Mouse (Mus musculus) hindbrain, postnatal 0 days (tissue): Measurements from ENCODE around the gene Tnfaip8l2. TPM values are rescaled to one million over a fixed set of nuclear protein-coding genes. Genes with fewer than 3 reads are reported as not detected.

ENCODE experiments used
- ATAC-seq: fragments of 200-750 bp; cut with Nextera tagmentation; 2 replicates; pipeline ENCODE4 v1.8.0; 2017; ENCODE audit warnings: mild to moderate bottlenecking, moderate TSS enrichment, moderate library complexity
- DNase-seq: peaks from one replicate; pipeline ENCODE4 v3.0.0-alpha.2; 2015; ENCODE audit warnings: low spot score
- H3K27ac ChIP-seq: fragments of 300-500 bp; sonication (generic); 2 replicates; pipeline ENCODE4 v1.5.1; 2014; ENCODE audit warnings: mild to moderate bottlenecking
- H3K27me3 ChIP-seq: fragments of 300-500 bp; sonication (generic); 2 replicates; pipeline ENCODE4 v1.6.1; 2014; ENCODE audit warnings: low read length, mixed read lengths; ENCODE audit not compliant: insufficient read depth
- H3K36me3 ChIP-seq: fragments of 300-500 bp; sonication (generic); 2 replicates; pipeline ENCODE4 v1.6.1; 2014; ENCODE audit warnings: low read length, mixed read lengths; ENCODE audit not compliant: insufficient read depth
- H3K4me1 ChIP-seq: fragments of 300-500 bp; sonication (generic); 2 replicates; pipeline ENCODE4 v1.6.1; 2014; ENCODE audit warnings: antibody characterized with exemption, low read length, mixed read lengths; ENCODE audit not compliant: insufficient read depth
- H3K4me2 ChIP-seq: fragments of 300-500 bp; sonication (generic); 2 replicates; pipeline ENCODE4 v1.6.1; 2014; ENCODE audit warnings: low read depth, mild to moderate bottlenecking, low read length, moderate library complexity, mixed read lengths
- H3K4me3 ChIP-seq: fragments of 300-500 bp; sonication (generic); 2 replicates; pipeline ENCODE4 v1.5.1; 2014; ENCODE audit warnings: low read length
- H3K9ac ChIP-seq: fragments of 300-500 bp; sonication (generic); replicated peaks from 2 replicates; pipeline ENCODE4 v1.6.1; 2014; ENCODE audit warnings: mild to moderate bottlenecking, low read length, moderate library complexity, mixed read lengths
- H3K9me3 ChIP-seq: fragments of 300-500 bp; sonication (generic); 2 replicates; pipeline ENCODE4 v1.6.1; 2016; ENCODE audit warnings: low read length, mixed read lengths
- CTCF ChIP-seq: IDR thresholded peaks from 2 replicates; pipeline ENCODE4 v1.5.1; 2016; ENCODE audit warnings: antibody characterized with exemption, control low read depth, low read depth
- WGBS: fragments of 180-500 bp; shearing (Covaris S2); extraction: QIAGEN DNeasy Blood & Tissue Kit; methylation state at CpG from one replicate; pipeline ENCODE4 v1.1.7; 2014; 5-methylcytosine and 5-hydroxymethylcytosine counted together
- polyA plus RNA-seq: library from polyadenylated mRNA; unstranded; fragments of >200 nt; fragmentation: Nextera tagmentation; extraction: Ambion mirVana; gene quantifications from 2 replicates; pipeline ENCODE4 v1.2.1, GENCODE M21; 2015
- total RNA-seq: library from RNA; depleted of rRNA; stranded (reverse); fragments of >200 nt; gene quantifications from 2 replicates; pipeline ENCODE4 v1.2.3, GENCODE M21; 2014

Tnfaip8l2 gene
- total and polyA plus RNA-seq, 2 experiments from 2014 or later = 1.9 to 3.1 TPM

GRCm38 (mm10) chr3:95161041-95161551 lies 18.9 kb upstream of the Tnfaip8l2 start:
- peaks cover 1% of the 10 kb centered on the region; the same call in 1 of the 2 replicates for H3K36me3 ChIP-seq
- peak overlapping the region; percentile 83 for H3K4me2 ChIP-seq
- ATAC-seq (peak; percentile 5), DNase-seq (peak; percentile 46)
- no peak for TF ChIP-seq CTCF
- H3K9ac ChIP-seq = peak overlapping the region; percentile 78
- H3K27ac ChIP-seq = peak overlapping the region; percentile 68
- no peaks in the 10 kb centered on the region for H3K27me3 ChIP-seq
- 1% methylated on average over 29 of the region's 30 CpGs for WGBS
- H3K4me3 ChIP-seq = peak overlapping the region; percentile 93
- H3K4me1 ChIP-seq = peaks cover 14% of the 10 kb centered on the region
- no peaks in the 10 kb centered on the region for H3K9me3 ChIP-seq

GRCm38 (mm10) chr3:95159987-95160963 lies 18.1 kb upstream of the Tnfaip8l2 start, which contains the start of gene Sema6c:
Gene Sema6c (plus strand): TSS chr3:95160457.
- peak within 1 kb of the TSS; percentile 83 for H3K4me2 ChIP-seq
- peak; percentile 95 for DNase-seq
- H3K27me3 ChIP-seq = no peaks in the 10 kb centered on the region
- TF ChIP-seq CTCF = no peak
- H3K4me1 ChIP-seq = peaks cover 14% of the 10 kb centered on the region
- peak within 1 kb of the TSS; percentile 78 for H3K9ac ChIP-seq
- peak within 1 kb of the TSS; percentile 68 for H3K27ac ChIP-seq
- peak; percentile 96 for ATAC-seq
- H3K4me3 ChIP-seq = peak within 1 kb of the TSS; percentile 93
- H3K9me3 ChIP-seq = no peaks in the 10 kb centered on the region
- H3K36me3 ChIP-seq = no peaks in the 10 kb centered on the region
- under 1% methylated on average over 66 of the region's 66 CpGs for WGBS

GRCm38 (mm10) chr3:95159511-95159986 lies 17.4 kb upstream of the Tnfaip8l2 start:
- 20% methylated on average over 8 of the region's 8 CpGs for WGBS
- H3K27me3 ChIP-seq = no peaks in the 10 kb centered on the region
- no peak for TF ChIP-seq CTCF

GRCm38 (mm10) chr3:95153874-95154273 lies 11.7 kb upstream of the Tnfaip8l2 start:
- Histone ChIP-seq H3K9me3 (no peaks in the 10 kb centered on the region), H3K9ac (no peak overlapping the region), H3K27me3 (no peaks in the 10 kb centered on the region), H3K36me3 (no peaks in the 10 kb centered on the region), H3K4me2 (no peak overlapping the region), H3K4me1 (no peaks in the 10 kb centered on the region), H3K27ac (no peak overlapping the region), H3K4me3 (no peak overlapping the region)
- WGBS = 53% methylated on average over 4 of the region's 4 CpGs
- DNase-seq (no peak), ATAC-seq (no peak)
- peak; percentile 59 for TF ChIP-seq CTCF

More at GRCm38 (mm10) chr3:95159511-95159986, 17.4 kb upstream of the Tnfaip8l2 start:
- DNase-seq (no peak), ATAC-seq (no peak)
- Histone ChIP-seq H3K36me3 (no peaks in the 10 kb centered on the region), H3K9ac (peak overlapping the region; percentile 78), H3K27ac (peak overlapping the region; percentile 68), H3K4me2 (peak overlapping the region; percentile 83), H3K4me1 (peaks cover 14% of the 10 kb centered on the region), H3K4me3 (peak overlapping the region; percentile 93), H3K9me3 (no peaks in the 10 kb centered on the region)

- no peak for ATAC-seq
- Histone ChIP-seq H3K9me3 (no peaks in the 10 kb centered on the region), H3K9ac (no peak overlapping the region), H3K4me2 (no peak overlapping the region), H3K27ac (no peak overlapping the region), H3K27me3 (no peaks in the 10 kb centered on the region), H3K4me1 (no peaks in the 10 kb centered on the region), H3K36me3 (no peaks in the 10 kb centered on the region), H3K4me3 (no peak overlapping the region)
- no peak for DNase-seq
- no peak for TF ChIP-seq CTCF
- 50% methylated on average over 3 of the region's 3 CpGs for WGBS
These were observed 5.8 kb upstream of the Tnfaip8l2 start for GRCm38 (mm10) chr3:95147924-95148323.

- peaks cover 6% of the 10 kb centered on the region; the same call in 1 of the 2 replicates for H3K36me3 ChIP-seq
- H3K9me3 ChIP-seq = no peaks in the 10 kb centered on the region
- H3K27me3 ChIP-seq = no peaks in the 10 kb centered on the region
- H3K4me1 ChIP-seq = no peaks in the 10 kb centered on the region
- no peak overlapping the region for H3K4me2 ChIP-seq
- no peak overlapping the region for H3K9ac ChIP-seq
- ATAC-seq (peak; percentile 77), DNase-seq (peak; percentile 85)
- no peak overlapping the region for H3K4me3 ChIP-seq
- peak; percentile 93 for TF ChIP-seq CTCF
- H3K27ac ChIP-seq = no peak overlapping the region
- 14% methylated on average over 5 of the region's 5 CpGs for WGBS
These were observed 454 bp upstream of the Tnfaip8l2 start for GRCm38 (mm10) chr3:95142617-95143011.
